Mouse (Mus musculus) urinary bladder, postnatal 4 days (tissue): ENCODE results near the gene Cops7b.

Experiments
- DNase-seq, 2 experiments: peaks; one replicate each; pipeline ENCODE4 v3.0.0; 2021 to 2022; ENCODE audit warnings: low spot score in 2 of 2

Gene Cops7b

DNA sequence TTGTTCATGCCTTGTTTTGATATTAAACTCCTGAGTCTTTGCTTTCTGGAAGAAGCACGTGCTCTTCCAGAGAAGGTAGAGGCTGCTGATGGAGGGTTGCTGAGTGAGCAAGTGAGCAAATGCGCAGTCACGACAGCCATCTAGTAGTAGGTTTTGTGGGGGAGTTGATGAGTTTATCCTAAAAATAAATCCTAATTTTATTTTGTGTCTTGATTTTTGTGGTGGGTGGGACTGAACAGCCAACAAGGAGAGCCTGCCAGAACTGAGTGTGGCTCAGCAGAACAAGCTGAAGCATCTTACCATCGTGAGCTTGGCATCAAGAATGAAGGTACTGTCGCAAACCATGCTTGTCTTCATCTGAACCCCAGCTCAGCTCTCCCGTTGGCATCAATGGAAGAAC, 13.8 kb downstream of the Cops7b start:
- no peak for DNase-seq

DNA sequence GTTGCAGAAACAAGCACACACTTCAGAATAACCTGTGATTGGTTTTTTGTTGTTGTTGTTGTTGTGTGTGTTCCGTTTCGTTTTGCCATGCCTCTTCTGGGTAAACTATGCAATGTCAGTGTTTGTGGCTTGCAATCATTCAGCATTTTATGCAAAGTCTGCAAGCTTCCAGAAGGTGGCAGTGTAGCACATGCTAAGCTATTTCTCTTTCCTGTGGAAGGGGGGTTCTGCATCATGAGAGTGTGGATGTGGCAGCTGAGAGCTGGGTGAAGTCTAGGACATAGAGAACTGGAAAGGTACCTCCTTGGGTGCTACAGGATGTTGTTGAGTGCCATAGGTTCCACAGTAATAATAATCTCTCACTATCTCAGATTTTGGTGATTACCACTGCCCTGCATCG, 15.8 kb downstream of the Cops7b start:
- no peak for DNase-seq

GRCm38 (mm10) chr1:86600117-86600516, 17.4 kb downstream of the Cops7b start:
- DNase-seq = no peak

DNA sequence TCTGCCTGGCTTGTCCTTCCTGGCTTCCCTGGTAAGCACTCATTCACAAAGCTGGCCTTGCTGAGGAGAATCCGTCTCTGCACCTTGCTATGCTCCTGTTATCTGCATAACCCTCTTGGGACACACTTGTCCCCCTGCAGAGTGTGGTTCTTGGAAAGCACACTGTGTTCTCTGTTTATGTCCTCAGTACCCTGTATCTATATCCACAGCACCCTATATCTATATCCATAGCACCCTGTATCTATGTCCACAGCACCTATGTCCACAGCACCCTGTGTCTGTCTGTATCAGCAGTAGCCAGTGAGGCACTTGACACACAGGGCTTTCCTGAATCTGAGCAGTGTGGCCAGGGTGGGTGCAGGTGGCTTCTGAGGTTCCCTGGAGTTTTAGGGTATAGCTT, 28.2 kb downstream of the Cops7b start:
- DNase-seq = no peak

DNA sequence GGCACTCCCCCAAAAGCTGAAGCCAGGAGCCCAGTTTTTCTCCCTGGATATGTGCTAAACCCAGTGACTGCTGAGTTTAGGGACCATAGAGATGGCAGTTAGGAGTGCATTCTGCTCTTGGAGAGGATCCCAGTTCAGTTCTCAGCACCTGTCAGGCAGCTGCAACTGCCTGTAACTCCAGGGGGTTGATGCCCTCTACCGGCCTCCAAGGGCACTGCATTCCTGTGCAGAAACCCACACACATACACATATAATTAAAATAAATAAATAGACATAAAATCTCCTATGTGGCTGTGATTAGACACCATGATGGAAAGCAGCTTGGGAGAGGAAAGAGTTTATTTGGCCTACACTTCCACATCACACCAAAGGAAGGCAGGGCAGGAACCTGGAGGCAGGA, 29.4 kb downstream of the Cops7b start:
- no peak for DNase-seq

DNA sequence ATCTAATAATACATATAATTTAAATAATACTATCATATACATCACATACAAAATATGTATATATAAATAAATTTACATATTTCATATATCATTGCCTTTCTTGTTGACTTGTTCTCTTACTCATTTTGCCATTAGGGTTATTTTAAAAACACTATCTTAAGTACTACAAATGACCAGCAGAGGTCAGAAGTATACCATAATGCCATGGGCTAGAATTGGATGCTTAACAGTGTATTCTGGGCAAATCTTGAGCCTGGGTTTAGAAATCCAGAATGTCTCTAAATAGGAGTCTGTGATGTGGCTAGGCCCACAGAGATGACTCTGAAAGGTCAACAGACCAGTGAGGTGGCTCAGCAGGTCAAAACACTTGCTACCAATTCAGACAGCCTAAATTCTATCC, 31.6 kb downstream of the Cops7b start:
- DNase-seq = no peak

- DNase-seq = no peak
Measured at GRCm38 (mm10) chr1:86618454-86619125, 35.9 kb downstream of the Cops7b start.

- DNase-seq = no peak
Measured at GRCm38 (mm10) chr1:86622296-86622695, 39.6 kb downstream of the Cops7b start.

DNA sequence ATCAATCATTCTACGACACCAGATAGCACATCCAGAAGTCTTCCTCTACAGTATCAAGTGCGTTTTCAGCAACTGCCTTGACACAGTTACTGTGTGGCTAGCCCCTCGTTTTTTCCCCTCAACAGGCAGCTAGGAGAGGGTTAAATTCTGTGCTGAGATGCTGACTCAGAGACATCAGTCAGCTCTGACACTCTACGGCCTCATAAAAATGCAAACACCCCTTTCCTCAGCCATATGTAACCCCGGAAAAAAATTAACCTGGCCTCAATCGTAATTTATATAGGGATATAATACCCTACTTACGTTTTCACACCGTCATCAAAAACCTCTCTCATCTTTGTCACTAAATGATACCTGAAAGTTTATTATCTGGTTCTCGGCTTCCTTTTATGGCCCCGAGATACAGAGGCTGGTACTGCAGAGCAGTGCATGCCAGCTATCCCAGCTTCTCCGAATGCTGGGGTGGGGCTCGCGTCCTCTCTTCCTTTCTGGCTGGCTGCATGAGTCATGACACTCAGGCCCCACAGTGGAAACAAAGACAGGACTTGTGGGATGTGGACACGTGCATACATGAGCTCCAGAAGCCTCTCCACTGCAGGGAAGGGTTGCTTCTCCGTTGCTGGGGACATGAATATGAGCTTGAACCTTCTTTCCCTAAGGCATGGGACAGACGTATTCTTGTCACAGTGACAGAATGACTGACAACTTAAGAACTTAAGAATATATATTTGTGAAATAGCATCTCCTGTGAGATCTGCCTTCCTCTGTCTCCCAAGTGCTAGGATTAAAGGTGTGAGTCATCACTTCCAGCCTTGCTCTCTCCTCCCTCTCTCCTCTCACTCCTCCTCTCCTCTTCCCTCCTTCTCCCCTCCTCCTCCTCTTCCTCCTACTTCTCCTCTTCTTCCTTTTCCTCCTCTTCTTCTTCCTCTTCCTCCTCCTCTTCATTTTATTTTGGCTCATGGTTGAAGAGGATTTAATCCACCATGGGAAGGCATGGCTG, 40.6 kb downstream of the Cops7b start:
- DNase-seq = no peak

- DNase-seq = no peak
Measured at GRCm38 (mm10) chr1:86628270-86628669, 45.6 kb downstream of the Cops7b start.

- no peak for DNase-seq
Measured at GRCm38 (mm10) chr1:86629936-86630335, 47.2 kb downstream of the Cops7b start.

GRCm38 (mm10) chr1:86630527-86630926, 47.8 kb downstream of the Cops7b start:
- DNase-seq = no peak

DNA sequence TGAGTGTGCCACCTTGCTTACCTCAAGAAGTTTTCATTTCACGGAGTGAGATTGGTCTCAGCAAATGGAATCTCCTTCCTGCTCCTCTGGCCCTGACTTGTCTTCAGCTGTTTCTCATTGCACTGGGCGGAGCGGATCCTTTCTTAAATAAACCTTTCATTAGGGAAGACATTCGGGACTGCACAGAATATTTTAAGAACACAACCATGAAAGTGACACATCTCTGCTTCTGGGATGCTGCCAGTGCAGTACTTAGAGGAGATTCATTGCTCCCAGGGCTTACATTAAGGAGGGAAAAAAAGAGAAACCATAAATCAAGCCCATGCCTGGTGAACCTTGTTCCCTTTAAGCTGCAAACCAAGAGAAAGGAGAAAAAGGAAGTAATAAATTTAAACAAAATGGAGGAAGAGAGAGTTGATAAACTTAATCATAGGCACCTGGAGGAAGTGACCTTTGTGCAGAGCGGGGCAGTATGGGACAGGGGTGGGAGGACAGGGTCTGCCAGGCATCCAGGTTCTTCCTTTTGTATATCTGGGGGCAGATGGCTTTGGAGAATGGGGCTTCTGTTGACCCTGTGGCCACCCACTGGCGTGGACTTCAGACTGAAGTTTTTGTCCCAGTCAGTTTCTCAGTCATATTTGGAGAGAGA, 50.2 kb downstream of the Cops7b start:
- no peak for DNase-seq

DNA sequence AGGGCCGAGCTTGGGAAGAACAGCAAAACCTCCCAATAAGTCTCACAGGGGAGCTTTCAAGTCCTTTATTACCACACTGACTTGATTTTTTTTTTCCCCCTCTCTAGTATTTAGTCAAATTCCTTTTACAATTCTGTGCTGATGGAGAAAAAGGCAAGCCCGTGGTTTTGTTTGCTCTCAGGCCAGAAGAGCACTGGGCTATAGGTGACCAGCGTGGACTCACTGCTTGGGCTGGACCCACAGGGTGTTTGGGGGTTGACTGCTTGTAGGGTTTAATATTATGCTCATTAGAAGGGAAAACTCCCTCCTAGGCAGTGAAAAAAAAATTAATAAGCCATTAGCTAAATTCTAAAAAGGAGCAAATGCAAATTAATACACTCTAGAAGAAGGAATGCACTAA, 50.7 kb downstream of the Cops7b start:
- DNase-seq = no peak

DNA sequence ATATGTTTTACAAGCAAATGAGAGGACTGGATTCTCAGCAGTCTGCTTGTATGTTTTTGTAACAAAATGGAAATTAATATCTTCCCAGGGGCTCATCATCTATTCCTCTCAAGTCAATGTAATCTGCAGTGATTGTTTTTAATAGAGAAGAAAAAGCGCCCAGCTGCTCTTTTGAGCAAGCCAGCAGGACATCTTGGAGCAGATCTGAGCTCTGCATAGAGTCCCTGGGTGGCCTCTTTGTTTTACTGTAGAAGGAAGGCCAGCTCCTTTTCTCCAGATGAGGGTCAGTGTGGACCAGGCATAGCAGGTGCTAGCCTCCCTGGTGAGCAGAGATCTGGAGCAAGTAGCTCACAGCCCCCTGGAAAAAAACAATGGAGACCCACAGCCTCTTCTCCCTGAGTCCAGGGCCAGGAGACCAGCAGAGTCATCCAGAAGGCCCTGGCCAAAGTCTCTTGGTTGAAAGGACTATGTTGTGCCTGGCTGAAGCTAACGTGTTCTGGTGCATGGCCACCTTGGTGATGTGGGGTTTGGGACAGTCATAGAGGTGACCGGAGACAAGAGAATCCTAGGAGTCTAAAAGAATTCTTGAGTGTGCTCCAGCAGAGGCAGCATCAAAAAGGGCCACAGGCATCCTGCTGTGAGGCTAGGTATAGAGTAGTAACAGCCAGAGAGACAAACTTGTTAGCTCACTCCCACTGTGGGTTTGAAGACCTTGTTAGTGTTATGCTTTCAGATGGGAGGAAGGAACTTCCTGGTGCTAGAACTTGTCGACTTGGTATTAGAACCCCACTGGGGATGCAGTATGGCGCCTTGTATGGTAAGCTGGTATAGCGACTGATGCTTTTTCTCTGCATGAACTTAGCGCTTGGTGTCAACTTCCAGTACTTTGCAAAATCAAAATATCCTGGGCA, 51.4 kb downstream of the Cops7b start:
- DNase-seq = no peak

- no peak for DNase-seq
Measured at GRCm38 (mm10) chr1:86634751-86635359, 52.2 kb downstream of the Cops7b start.

- no peak for DNase-seq
Measured at GRCm38 (mm10) chr1:86643101-86643809, 60.6 kb downstream of the Cops7b start.

- DNase-seq = no peak
Measured at GRCm38 (mm10) chr1:86647517-86647916, 64.8 kb downstream of the Cops7b start.

- DNase-seq = peak in 1 of 2 experiments; percentile 72
Measured at GRCm38 (mm10) chr1:86650272-86650671, 67.6 kb downstream of the Cops7b start.

DNA sequence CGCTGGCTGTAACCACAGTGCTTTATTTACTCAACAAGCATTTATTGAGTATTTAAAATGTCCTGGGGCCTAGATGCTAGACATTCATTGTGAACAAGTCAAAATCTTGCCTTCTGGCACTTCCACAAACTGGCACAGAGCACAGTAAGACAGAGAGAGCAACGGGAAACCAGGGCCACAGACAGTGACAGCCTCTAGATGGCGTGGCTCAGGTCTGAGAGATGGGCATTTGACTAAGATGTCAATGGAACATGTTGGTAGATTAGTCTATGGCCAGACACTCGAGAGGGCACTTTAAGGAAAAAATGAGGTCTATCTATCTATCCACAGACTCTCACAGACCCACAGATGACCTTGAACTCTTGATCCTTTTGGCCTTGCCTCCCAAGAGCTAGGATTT, 70.0 kb downstream of the Cops7b start:
- DNase-seq = no peak
